9 mouse cellular contexts compared by ENCODE assay signal in the genomic region with DNA sequence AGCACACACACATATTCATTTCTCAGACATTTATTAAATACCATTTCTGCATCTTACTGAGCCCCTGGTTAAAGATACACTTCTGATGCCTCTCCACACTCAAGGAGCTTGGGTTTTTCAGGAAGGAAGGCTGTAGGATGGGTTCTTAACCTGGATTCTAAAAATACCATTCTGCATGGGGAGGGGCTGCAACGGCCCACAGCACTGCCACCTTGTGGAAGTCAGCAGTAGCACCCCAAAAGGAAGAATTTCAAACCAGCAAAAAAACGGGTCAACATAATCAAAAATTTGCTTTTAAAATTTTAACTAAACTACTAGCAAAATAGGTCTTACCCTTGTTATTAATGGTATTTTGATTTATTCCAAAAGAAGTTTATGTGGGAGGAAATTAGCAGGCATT. TPM values are rescaled to one million over a fixed set of nuclear protein-coding genes. Genes with fewer than 3 reads are reported as not detected.
DNase-seq lines count a peak whose midpoint lies in the region; ATAC-seq and TF ChIP-seq lines count a peak whose summit lies in the region.
"Had no signal": no experiment of that assay in that cellular context is flagged by ENCODE, and none has a peak within 500 bp of the region (broad histone marks: within the 10 kb centered on the region; RNA-seq: fewer than 3 reads in every experiment).

No protein-coding gene starts in this region.

- no peaks in the 10 kb centered on the region for H3K4me1 ChIP-seq in heart, adult 2 months (ENCODE audit: control insufficient read depth, insufficient read depth, low read length)
- H3K4me1 ChIP-seq in heart, embryonic 11.5 days (ENCODE audit: control insufficient read depth, insufficient read depth, low read length) = no peaks in the 10 kb centered on the region
- H3K4me1 ChIP-seq in olfactory bulb, adult 2 months (ENCODE audit: control insufficient read depth, insufficient read depth, low read length) = no peaks in the 10 kb centered on the region
- H3K4me1 ChIP-seq in forebrain, embryonic 16.5 days (replicated peaks; ENCODE audit: control insufficient read depth, insufficient read depth, low read length) = no peaks in the 10 kb centered on the region; the same call in 1 of the 2 replicates

- no peaks in the 10 kb centered on the region for H3K9me3 ChIP-seq in heart, embryonic 11.5 days (replicated peaks; ENCODE audit: control insufficient read depth, low read length)
- H3K9me3 ChIP-seq in forebrain, embryonic 16.5 days (ENCODE audit: control insufficient read depth, low read length) = no peaks in the 10 kb centered on the region

- no peak overlapping the region for H3K9ac ChIP-seq in heart, adult 2 months (ENCODE audit: low read depth, low read length)
- H3K9ac ChIP-seq in heart, embryonic 11.5 days (ENCODE audit: low read depth, low read length) = no peak overlapping the region
- H3K9ac ChIP-seq in forebrain, embryonic 16.5 days (replicated peaks; ENCODE audit: low read depth, low read length) = no peak overlapping the region

- 22% methylated on average over 2 of the region's 2 CpGs for WGBS in heart, adult 2 months
- WGBS in heart, embryonic 11.5 days (ENCODE audit: insufficient replicate concordance) = 29% methylated on average over 2 of the region's 2 CpGs
- 12% methylated on average over 2 of the region's 2 CpGs for WGBS in olfactory bulb, adult 2 months
- WGBS in forebrain, embryonic 16.5 days = 47% methylated on average over 2 of the region's 2 CpGs

- DNase-seq in heart, adult 2 months = no peak
- peak; percentile 27 for DNase-seq in right cerebral cortex, postnatal 25 days
- no peak for DNase-seq in right cerebral cortex, postnatal 36 days (ENCODE audit: low spot score in 2 of 2)
- peak; percentile 25 for DNase-seq in brain, embryonic 14.5 days (ENCODE audit: low read depth)
- no peak for DNase-seq in c-Kit-positive CD71-positive TER-119-positive erythroid progenitor cells, embryonic 14.5 days (ENCODE audit: low spot score)

- TF ChIP-seq CTCF in heart, adult 2 months (IDR thresholded peaks at IDR 0.05) = peak; percentile 84
- peak; percentile 69 for TF ChIP-seq CTCF in brain, embryonic 14.5 days (IDR thresholded peaks at IDR 0.05; ENCODE audit: borderline replicate concordance, extremely low read depth, insufficient read depth, insufficient read length)
- peak; percentile 52; the same call in 1 of the 2 replicates for TF ChIP-seq CTCF in olfactory bulb, adult 2 months (IDR thresholded peaks at IDR 0.05; ENCODE audit: insufficient read depth, low read depth, low read length)

- no peak overlapping the region for H3K27ac ChIP-seq in heart, adult 2 months
- H3K27ac ChIP-seq in heart, embryonic 11.5 days (ENCODE audit: low read depth, low read length) = no peak overlapping the region
- no peak overlapping the region for H3K27ac ChIP-seq in olfactory bulb, adult 2 months (ENCODE audit: insufficient read depth, low read depth, low read length)
- H3K27ac ChIP-seq in forebrain, embryonic 16.5 days (ENCODE audit: low read length) = no peak overlapping the region

- no peaks in the 10 kb centered on the region for H3K36me3 ChIP-seq in heart, adult 2 months (ENCODE audit: control insufficient read depth, insufficient read depth, low read length)
- H3K36me3 ChIP-seq in heart, embryonic 11.5 days (ENCODE audit: control insufficient read depth, insufficient read depth, low read length) = no peaks in the 10 kb centered on the region
- H3K36me3 ChIP-seq in forebrain, embryonic 16.5 days (ENCODE audit: control insufficient read depth, insufficient read depth) = no peaks in the 10 kb centered on the region

- H3K27me3 ChIP-seq in heart, adult 2 months (ENCODE audit: control insufficient read depth, insufficient read depth, low read length) = no peaks in the 10 kb centered on the region
- H3K27me3 ChIP-seq in heart, embryonic 11.5 days (ENCODE audit: control insufficient read depth, insufficient read depth, low read length) = no peaks in the 10 kb centered on the region
- H3K27me3 ChIP-seq in forebrain, embryonic 16.5 days (replicated peaks; ENCODE audit: control insufficient read depth, insufficient read depth, low read length) = no peaks in the 10 kb centered on the region

- no peaks in the 10 kb centered on the region for H3K79me2 ChIP-seq in heart, adult 2 months (replicated peaks; ENCODE audit: control insufficient read depth, insufficient read depth, low read length)

- H3K4me2 ChIP-seq in heart, embryonic 11.5 days = no peak overlapping the region
- no peak overlapping the region for H3K4me2 ChIP-seq in forebrain, embryonic 16.5 days (ENCODE audit: low read length)

- no peak for ATAC-seq in heart, embryonic 11.5 days (replicated peaks; ENCODE audit: insufficient number of reproducible peaks, low FRiP score, low TSS enrichment)
- ATAC-seq in forebrain, embryonic 16.5 days = no peak

- intact Hi-C loops in heart, adult 2 months (cut with DNase I) = loop anchor here (10.0 kb wide), 1 partner anchor 969 kb away; no protein-coding TSS in a partner anchor

- no peak overlapping the region for H3K4me3 ChIP-seq in heart, adult 2 months
- no peak overlapping the region for H3K4me3 ChIP-seq in heart, embryonic 11.5 days (ENCODE audit: low read depth, low read length)
- no peak overlapping the region for H3K4me3 ChIP-seq in olfactory bulb, adult 2 months (ENCODE audit: insufficient read depth, low read depth, low read length)
- H3K4me3 ChIP-seq in forebrain, embryonic 16.5 days (replicated peaks; ENCODE audit: low read length) = no peak overlapping the region
- H3K4me3 ChIP-seq: myocyte had no signal

- TF ChIP-seq POLR2A in heart, adult 2 months (IDR thresholded peaks at IDR 0.05; ENCODE audit: insufficient read depth, low read depth, low read length) = no peak
- no peak for TF ChIP-seq POLR2A in brain, embryonic 14.5 days (IDR thresholded peaks at IDR 0.05; ENCODE audit: borderline replicate concordance, extremely low read depth, insufficient read depth, insufficient read length, poor library complexity, severe bottlenecking)
- no peak for TF ChIP-seq POLR2A in olfactory bulb, adult 2 months (IDR thresholded peaks at IDR 0.05; ENCODE audit: insufficient read depth, low read depth, low read length)

- no peak for TF ChIP-seq EP300 in heart, adult 2 months (IDR thresholded peaks at IDR 0.05; ENCODE audit: insufficient read depth, low read depth, low read length)

RNA-seq across cellular contexts. Expression of a gene that starts 47.2 kb away (rescaled TPM):
- 1 to 10 TPM; 4.6 to 5.7 TPM for total RNA-seq in heart, adult 2 months (2021)
- 9.6 and 14.6 TPM in 2 replicates for polyA plus RNA-seq in heart, adult 2 months (2012; rRNA removed)
- polyA plus RNA-seq in heart, embryonic 11.5 days (2014; fragmentation: Nextera tagmentation; extraction: Ambion mirVana) = 5.9 and 9.0 TPM in 2 replicates
- 18.5 and 19.5 TPM in 2 replicates for polyA plus RNA-seq in brain, embryonic 14.5 days (2012; rRNA removed)
- polyA plus RNA-seq in olfactory bulb, adult 2 months (2012; ENCODE audit: insufficient read depth, insufficient read length, low replicate concordance, missing spikeins) = not detected in 2 replicates
- polyA plus RNA-seq in forebrain, embryonic 16.5 days (2015; fragmentation: Nextera tagmentation; extraction: Ambion mirVana) = 9.7 and 10.2 TPM in 2 replicates

RNA-seq across cellular contexts. Expression of a gene that starts 50.0 kb away (rescaled TPM):
- not detected for total RNA-seq in heart, adult 2 months (2021)
- 0.06 TPM in 1 of 2 replicates, not detected in the other for polyA plus RNA-seq in heart, adult 2 months (2012; rRNA removed)
- polyA plus RNA-seq in heart, embryonic 11.5 days (2014; fragmentation: Nextera tagmentation; extraction: Ambion mirVana) = 0.24 and 0.46 TPM in 2 replicates
- polyA plus RNA-seq in brain, embryonic 14.5 days (2012; rRNA removed) = 0.09 and 0.26 TPM in 2 replicates
- not detected in 2 replicates for polyA plus RNA-seq in olfactory bulb, adult 2 months (2012; ENCODE audit: insufficient read depth, insufficient read length, low replicate concordance, missing spikeins)
- 0.14 TPM in 1 of 2 replicates, not detected in the other for polyA plus RNA-seq in forebrain, embryonic 16.5 days (2015; fragmentation: Nextera tagmentation; extraction: Ambion mirVana)
- polyA plus RNA-seq: myocyte had no signal

RNA-seq across cellular contexts. Expression of a gene that starts 50.1 kb away (rescaled TPM):
- total RNA-seq in heart, adult 2 months (2021) = not detected
- polyA plus RNA-seq in heart, adult 2 months (2012; rRNA removed) = 0.06 TPM in 1 of 2 replicates, not detected in the other
- 0.14 and 0.39 TPM in 2 replicates for polyA plus RNA-seq in heart, embryonic 11.5 days (2014; fragmentation: Nextera tagmentation; extraction: Ambion mirVana)
- polyA plus RNA-seq in brain, embryonic 14.5 days (2012; rRNA removed) = 0.05 and 0.10 TPM in 2 replicates
- not detected in 2 replicates for polyA plus RNA-seq in olfactory bulb, adult 2 months (2012; ENCODE audit: insufficient read depth, insufficient read length, low replicate concordance, missing spikeins)
- 0.24 TPM in 1 of 2 replicates, not detected in the other for polyA plus RNA-seq in forebrain, embryonic 16.5 days (2015; fragmentation: Nextera tagmentation; extraction: Ambion mirVana)
- polyA plus RNA-seq: myocyte had no signal

Comparison
In these comparisons a context has a peak if more than half of its experiments do, and no peak if none do; other contexts are left out.
1. DNase-seq: peak in right cerebral cortex, postnatal 25 days (single experiment) and brain, embryonic 14.5 days (single experiment); none in heart, adult 2 months (0 of 2), right cerebral cortex, postnatal 36 days (0 of 2) and c-Kit-positive CD71-positive TER-119-positive erythroid progenitor cells, embryonic 14.5 days (single experiment).
2. Peak in every context shown above with its lines, with median percentiles within 50 percentile points of each other: CTCF ChIP-seq.